ENCODE assay signal across 23 mouse cellular contexts in the genomic region with DNA sequence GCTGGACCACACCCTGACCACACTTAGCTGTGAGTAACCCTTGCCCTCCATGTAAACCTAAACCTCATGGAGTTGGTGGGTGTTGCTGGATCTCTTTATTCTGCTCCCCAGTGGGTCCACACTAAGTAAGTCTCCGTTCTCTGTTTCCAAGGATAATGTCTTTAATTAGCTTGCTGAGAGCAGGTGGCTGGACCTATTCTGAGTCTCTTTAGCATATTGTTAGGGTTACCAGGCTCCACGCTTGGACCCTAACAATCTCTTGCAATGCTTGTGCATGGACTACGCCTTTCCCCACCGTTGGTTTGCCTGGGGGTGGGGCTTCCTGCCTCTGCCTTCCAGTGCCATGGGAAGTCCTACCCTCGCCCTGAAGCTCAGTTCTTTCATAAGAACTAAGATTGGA. TPM values are rescaled to one million over a fixed set of nuclear protein-coding genes. Genes with fewer than 3 reads are reported as not detected.
"Had no signal": no experiment of that assay in that cellular context is flagged by ENCODE, and none has a peak within 500 bp of the region (broad histone marks: within the 10 kb centered on the region; RNA-seq: fewer than 3 reads in every experiment).

No protein-coding gene starts in this region.

- H3K9me3 ChIP-seq: midbrain, embryonic 10.5 days; midbrain, embryonic 12.5 days; neural tube, embryonic 13.5 days; neural tube, embryonic 15.5 days had no signal

- H3K27ac ChIP-seq: midbrain, embryonic 10.5 days; midbrain, embryonic 12.5 days; neural tube, embryonic 13.5 days; neural tube, embryonic 15.5 days had no signal

- H3K27me3 ChIP-seq: midbrain, embryonic 12.5 days; neural tube, embryonic 13.5 days; neural tube, embryonic 15.5 days had no signal

- H3K4me2 ChIP-seq: lung, embryonic 14.5 days; midbrain, embryonic 12.5 days; neural tube, embryonic 13.5 days; neural tube, embryonic 15.5 days had no signal

- H3K4me1 ChIP-seq: midbrain, embryonic 10.5 days; midbrain, embryonic 12.5 days; neural tube, embryonic 13.5 days; neural tube, embryonic 15.5 days had no signal

- DNase-seq: lung, adult 18-20 months; lung, embryonic 14.5 days; lung, postnatal 10 days; lung, postnatal 4 days; midbrain, embryonic 14.5 days; retina, postnatal 1 day; right cerebral cortex, adult 18-20 months; right cerebral cortex, postnatal 25 days; right cerebral cortex, postnatal 4 days; spleen, adult 18-20 months; thymus, adult 18-20 months; thymus, postnatal 14 days; thymus, postnatal 36 days had no signal

- H3K36me3 ChIP-seq: midbrain, embryonic 10.5 days; midbrain, embryonic 12.5 days; neural tube, embryonic 13.5 days; neural tube, embryonic 15.5 days had no signal

- H3K9ac ChIP-seq: lung, embryonic 14.5 days; midbrain, embryonic 12.5 days; neural tube, embryonic 13.5 days; neural tube, embryonic 15.5 days had no signal

- H3K4me3 ChIP-seq: midbrain, embryonic 10.5 days; midbrain, embryonic 12.5 days; myocyte; neural tube, embryonic 13.5 days; neural tube, embryonic 15.5 days had no signal

- ATAC-seq: midbrain, embryonic 16.5 days had no signal

RNA-seq across cellular contexts. Expression of a gene that starts 37.6 kb away (rescaled TPM):
- total RNA-seq: megakaryocyte, adult 5-6 weeks; megakaryocyte-erythroid progenitor cell, adult 5-6 weeks had no signal
- polyA plus RNA-seq: liver, embryonic 16.5 days; lung, embryonic 14.5 days; midbrain, embryonic 10.5 days; midbrain, embryonic 12.5 days; midbrain, embryonic 14.5 days; midbrain, embryonic 16.5 days; myocyte; neural tube, embryonic 11.5 days; neural tube, embryonic 13.5 days; neural tube, embryonic 15.5 days had no signal
